Mouse (Mus musculus): ENCODE measurements around the gene Hdhd3. TPM values are rescaled to one million over a fixed set of nuclear protein-coding genes. Genes with fewer than 3 reads are reported as not detected.

The Hdhd3 gene
- polyA plus RNA-seq, 1 experiment from 2014 or later: 1.4 TPM

GRCm38 (mm10) chr4:62477542-62478244 lies 25.6 kb downstream of the Hdhd3 start:
- Histone ChIP-seq H3K27ac (no peak overlapping the region), H3K79me2 (ENCODE audit: inconsistent target) (no peaks in the 10 kb centered on the region)
- 94% methylated on average over 6 of the region's 6 CpGs for WGBS (ENCODE audit: missing documents)

DNA sequence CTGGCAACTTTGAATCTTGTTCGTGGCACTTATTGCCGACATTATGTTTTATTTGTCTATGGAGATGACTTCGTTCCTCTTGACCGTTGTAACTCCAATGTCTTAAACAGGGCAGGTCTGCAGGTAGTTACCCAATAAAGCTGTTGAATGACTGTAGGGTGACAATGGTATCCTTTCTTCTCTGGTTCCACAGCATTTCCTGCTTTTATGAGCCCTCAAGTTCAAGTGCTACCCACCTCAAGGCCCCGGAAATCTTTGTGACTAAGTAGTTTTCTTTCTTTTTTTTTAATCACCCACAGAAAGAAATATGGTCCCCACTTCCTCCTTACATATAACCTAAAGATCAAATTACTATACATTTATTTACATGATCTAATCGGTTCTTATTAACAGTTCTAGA lies 27.5 kb downstream of the Hdhd3 start:
- H3K4me3 ChIP-seq (ENCODE audit: inconsistent target): no peak overlapping the region
- H3K79me2 ChIP-seq (ENCODE audit: inconsistent target): no peaks in the 10 kb centered on the region
- 69% methylated on average over 6 of the region's 6 CpGs for WGBS (ENCODE audit: missing documents)
- H3K27ac ChIP-seq: no peak overlapping the region
- no peaks in the 10 kb centered on the region for H3K36me3 ChIP-seq (ENCODE audit: inconsistent target)

More at GRCm38 (mm10) chr4:62477542-62478244, 25.6 kb downstream of the Hdhd3 start:
- Histone ChIP-seq H3K36me3 (ENCODE audit: inconsistent target) (no peaks in the 10 kb centered on the region), H3K4me3 (ENCODE audit: inconsistent target) (no peak overlapping the region)

DNA sequence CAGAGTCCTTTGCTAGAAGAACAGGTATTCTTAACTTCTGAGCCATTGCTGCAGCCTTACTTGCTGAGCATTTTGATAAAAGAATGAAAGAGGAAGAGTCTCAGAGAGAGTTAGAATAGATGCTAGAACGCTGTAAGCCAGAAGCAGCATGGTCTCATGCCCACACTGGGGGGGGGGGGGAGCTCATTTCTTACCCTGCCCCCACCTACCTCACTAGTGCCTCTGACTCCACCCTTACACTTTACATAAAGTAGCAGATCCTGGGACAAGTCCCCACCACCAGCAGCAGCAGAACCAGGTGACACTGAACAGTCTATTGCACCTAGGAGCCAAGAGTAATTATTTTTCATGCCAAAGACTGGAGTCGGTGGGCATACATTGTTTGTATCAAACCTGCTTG lies 28.1 kb downstream of the Hdhd3 start:
- 93% methylated on average over 1 of the region's 2 CpGs for WGBS (ENCODE audit: missing documents)
- Histone ChIP-seq H3K36me3 (ENCODE audit: inconsistent target) (no peaks in the 10 kb centered on the region), H3K79me2 (ENCODE audit: inconsistent target) (no peaks in the 10 kb centered on the region), H3K4me3 (ENCODE audit: inconsistent target) (no peak overlapping the region), H3K27ac (no peak overlapping the region)

DNA sequence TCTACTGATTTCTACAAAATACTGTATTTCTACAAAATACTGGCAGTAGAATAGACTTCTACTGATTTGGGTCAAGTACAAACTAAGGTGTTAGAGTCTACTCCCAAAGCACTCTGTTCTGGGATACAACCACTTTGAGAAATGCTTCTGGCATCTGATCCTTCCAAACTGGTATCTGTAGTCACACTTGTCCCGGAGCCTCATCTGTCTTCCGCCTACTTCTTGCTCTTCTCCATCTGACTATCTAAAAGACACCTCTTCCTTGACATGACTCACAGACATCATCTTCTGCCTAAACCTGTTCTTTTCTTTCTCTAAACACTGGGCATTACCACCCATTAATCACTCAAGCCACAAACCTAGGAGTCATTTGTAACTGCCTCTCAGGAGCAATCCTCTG lies 31.2 kb downstream of the Hdhd3 start:
- Histone ChIP-seq H3K27ac (no peak overlapping the region), H3K36me3 (ENCODE audit: inconsistent target) (no peaks in the 10 kb centered on the region), H3K79me2 (ENCODE audit: inconsistent target) (no peaks in the 10 kb centered on the region), H3K4me3 (ENCODE audit: inconsistent target) (no peak overlapping the region)
- 100% methylated on average over 2 of the region's 2 CpGs for WGBS (ENCODE audit: missing documents)

- WGBS (ENCODE audit: missing documents): 2% methylated on average over 29 of the region's 30 CpGs
- no peaks in the 10 kb centered on the region for H3K79me2 ChIP-seq (ENCODE audit: inconsistent target)
- H3K36me3 ChIP-seq (ENCODE audit: inconsistent target): no peaks in the 10 kb centered on the region
- H3K4me3 ChIP-seq (ENCODE audit: inconsistent target): peak within 1 kb of the TSS; percentile 22
- no peak within 1 kb of the TSS for H3K27ac ChIP-seq
These were observed 32.6 kb downstream of the Hdhd3 start, which contains the start of gene Wdr31 for GRCm38 (mm10) chr4:62470598-62471051. Wdr31 (minus strand) TSS chr4:62470896.

DNA sequence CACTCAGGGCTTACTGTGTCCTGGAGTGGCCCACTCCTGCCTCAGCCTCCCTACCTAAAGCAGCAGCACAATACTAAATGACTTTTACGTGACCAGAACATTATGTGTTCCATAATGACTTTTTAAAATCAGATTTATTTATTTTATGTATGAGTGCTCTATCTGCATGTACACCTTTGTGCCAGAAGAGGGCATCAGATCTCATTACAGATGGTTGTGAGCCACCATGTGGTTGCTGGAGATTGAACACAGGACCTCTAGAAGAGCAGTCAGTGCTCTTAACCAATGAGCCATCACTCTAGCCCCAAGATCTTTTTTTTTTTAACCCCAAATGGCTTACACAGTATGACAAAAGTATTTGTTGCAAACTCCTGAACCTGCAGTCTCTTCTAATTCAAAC lies 35.1 kb downstream of the Hdhd3 start:
- Histone ChIP-seq H3K36me3 (ENCODE audit: inconsistent target) (no peaks in the 10 kb centered on the region), H3K79me2 (ENCODE audit: inconsistent target) (no peaks in the 10 kb centered on the region), H3K27ac (no peak overlapping the region), H3K4me3 (ENCODE audit: inconsistent target) (no peak overlapping the region)
- WGBS (ENCODE audit: missing documents): 100% methylated on average over 1 of the region's 1 CpGs

GRCm38 (mm10) chr4:62463124-62463523 lies 40.1 kb downstream of the Hdhd3 start:
- Histone ChIP-seq H3K4me3 (ENCODE audit: inconsistent target) (no peak overlapping the region), H3K27ac (no peak overlapping the region), H3K36me3 (ENCODE audit: inconsistent target) (no peaks in the 10 kb centered on the region), H3K79me2 (ENCODE audit: inconsistent target) (no peaks in the 10 kb centered on the region)
- 100% methylated on average over 2 of the region's 2 CpGs for WGBS (ENCODE audit: missing documents)

DNA sequence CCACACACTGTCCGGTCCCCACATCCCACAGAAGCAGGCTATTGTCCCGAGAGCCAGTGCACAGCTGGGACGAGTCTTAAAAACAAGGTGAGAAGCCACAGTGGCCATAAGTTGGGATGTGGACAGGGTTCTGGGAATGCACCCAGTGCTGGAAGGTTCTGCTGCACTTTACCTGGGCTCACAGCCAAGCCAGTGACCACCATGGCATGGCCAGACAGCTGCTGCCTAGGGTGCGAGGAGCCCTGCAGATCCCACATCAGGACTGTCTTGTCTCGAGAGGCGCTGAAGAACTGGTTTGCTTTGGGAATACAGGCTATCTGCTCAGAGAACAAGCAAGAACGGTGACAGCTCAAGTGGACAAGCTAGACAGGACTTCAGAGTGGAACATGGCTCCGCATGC lies 42.9 kb downstream of the Hdhd3 start:
- no peaks in the 10 kb centered on the region for H3K36me3 ChIP-seq (ENCODE audit: inconsistent target)
- 95% methylated on average over 8 of the region's 8 CpGs for WGBS (ENCODE audit: missing documents)
- H3K4me3 ChIP-seq (ENCODE audit: inconsistent target): no peak overlapping the region
- no peak overlapping the region for H3K27ac ChIP-seq
- H3K79me2 ChIP-seq (ENCODE audit: inconsistent target): no peaks in the 10 kb centered on the region

GRCm38 (mm10) chr4:62459081-62459480 lies 44.2 kb downstream of the Hdhd3 start:
- no peaks in the 10 kb centered on the region for H3K36me3 ChIP-seq (ENCODE audit: inconsistent target)
- H3K27ac ChIP-seq: no peak overlapping the region
- WGBS (ENCODE audit: missing documents): 97% methylated on average over 3 of the region's 3 CpGs
- no peak overlapping the region for H3K4me3 ChIP-seq (ENCODE audit: inconsistent target)
- no peaks in the 10 kb centered on the region for H3K79me2 ChIP-seq (ENCODE audit: inconsistent target)

DNA sequence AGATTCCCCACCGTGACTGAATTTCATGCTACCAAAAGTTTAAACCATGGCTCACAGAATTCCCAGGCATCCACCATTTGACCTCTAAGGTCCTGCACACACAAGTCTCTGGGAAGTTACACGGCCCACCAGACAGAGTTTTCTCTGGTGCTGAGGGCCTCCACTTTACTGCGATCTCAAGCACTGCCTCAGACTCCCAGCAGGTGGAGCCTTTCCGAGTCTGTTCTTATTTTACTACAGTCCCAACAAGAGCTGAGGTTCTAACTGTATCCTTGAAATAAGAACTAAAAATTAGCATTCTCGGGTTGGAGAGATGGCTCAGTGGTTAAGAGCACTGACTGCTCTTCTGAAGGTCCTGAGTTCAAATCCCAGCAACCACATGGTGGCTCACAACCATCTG lies 48.3 kb downstream of the Hdhd3 start:
- no peak overlapping the region for H3K4me3 ChIP-seq (ENCODE audit: inconsistent target)
- WGBS (ENCODE audit: missing documents): 45% methylated on average over 5 of the region's 5 CpGs
- H3K79me2 ChIP-seq (ENCODE audit: inconsistent target): no peaks in the 10 kb centered on the region
- H3K27ac ChIP-seq: no peak overlapping the region
- no peaks in the 10 kb centered on the region for H3K36me3 ChIP-seq (ENCODE audit: inconsistent target)

Other genes starting within 250 kb of the Hdhd3 start
- 40.1 to 89.6 TPM (median 57.2 TPM) in 3 replicates for gene Slc31a2, start 240.9 kb downstream of the Hdhd3 start, polyA plus RNA-seq (2018)
- gene Fkbp15, start 142.9 kb downstream of the Hdhd3 start, polyA plus RNA-seq (2018): 137 to 171 TPM (median 154 TPM) in 3 replicates
- gene Slc31a1, start 142.7 kb downstream of the Hdhd3 start, polyA plus RNA-seq (2018): 73.8 to 99.5 TPM (median 84.1 TPM) in 3 replicates
- gene Cdc26, start 94.8 kb downstream of the Hdhd3 start, polyA plus RNA-seq (2018): 50.7 to 54.2 TPM (median 53.2 TPM) in 3 replicates
- 6.8 to 12.3 TPM (median 10.3 TPM) in 3 replicates for gene Prpf4, start 94.7 kb downstream of the Hdhd3 start, polyA plus RNA-seq (2018)
- not detected in 3 replicates for gene Rnf183, start 68.2 kb downstream of the Hdhd3 start, polyA plus RNA-seq (2018)
- gene Wdr31, start 32.6 kb downstream of the Hdhd3 start, polyA plus RNA-seq (2018): 0.09 TPM in 1 of 3 replicates, not detected in the others
- gene Bspry, start 23.4 kb downstream of the Hdhd3 start, polyA plus RNA-seq (2018): 0.13 to 0.17 TPM in 2 of 3 replicates, not detected in the other
- gene Alad, start 16.5 kb upstream of the Hdhd3 start, polyA plus RNA-seq (2018): 5.7 to 18.2 TPM (median 8.2 TPM) in 3 replicates
- gene Pole3, start 21.6 kb upstream of the Hdhd3 start, polyA plus RNA-seq (2018): 25.5 to 44.3 TPM (median 40.8 TPM) in 3 replicates
- gene 4933430I17Rik, start 21.9 kb upstream of the Hdhd3 start, polyA plus RNA-seq (2018): 0.87 to 3.3 TPM (median 2.3 TPM) in 3 replicates
- gene Rgs3, start 56.4 kb upstream of the Hdhd3 start, polyA plus RNA-seq (2018): 12.8 to 17.4 TPM (median 14.9 TPM) in 3 replicates